Mouse (Mus musculus): ENCODE data around the gene Veph1. TPM values are rescaled to one million over a fixed set of nuclear protein-coding genes. Genes with fewer than 3 reads are reported as not detected.
A peak's percentile ranks its signal among the peaks of the same experiment; 100 is the strongest.

Gene Veph1
- polyA plus RNA-seq, 1 experiment from 2014 or later: 1.0 TPM

GRCm38 (mm10) chr3:66024220-66024792 is 272.3 kb downstream of the Veph1 start:
- peaks cover 13% of the 10 kb centered on the region for H3K4me1 ChIP-seq
- H3K9me3 ChIP-seq (replicated peaks): no peaks in the 10 kb centered on the region
- no peaks in the 10 kb centered on the region for H3K27me3 ChIP-seq (ENCODE audit: low read depth, poor library complexity, severe bottlenecking)
- no peak overlapping the region for H3K4me3 ChIP-seq
- no peaks in the 10 kb centered on the region for H3K36me3 ChIP-seq
- peak overlapping the region; percentile 19; the same call in 1 of the 2 replicates for H3K27ac ChIP-seq
- WGBS: 45% methylated on average over 5 of the region's 5 CpGs
- no peak for DNase-seq (ENCODE audit: low spot score)

DNA sequence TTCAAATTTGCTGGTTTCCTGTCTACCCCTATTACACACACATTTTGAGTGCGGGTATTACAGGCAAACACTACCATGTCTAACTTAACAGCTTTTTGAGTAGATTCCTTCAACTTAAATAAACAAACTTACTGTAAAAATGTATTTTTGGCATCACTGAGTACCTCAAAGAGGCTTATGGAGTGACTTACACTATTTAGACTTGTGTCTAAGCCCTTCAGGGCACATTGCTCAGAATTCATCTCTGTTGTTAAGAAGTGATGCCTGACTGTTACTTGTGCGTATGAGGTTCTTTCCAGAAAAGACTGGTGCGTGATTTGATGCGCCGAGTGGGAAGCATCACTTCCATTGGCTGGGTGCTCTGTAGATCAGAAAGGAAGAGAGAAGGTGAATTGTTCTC is 277.5 kb downstream of the Veph1 start:
- no peaks in the 10 kb centered on the region for H3K9me3 ChIP-seq (replicated peaks)
- no peak overlapping the region for H3K27ac ChIP-seq
- DNase-seq (ENCODE audit: low spot score): no peak
- no peaks in the 10 kb centered on the region for H3K36me3 ChIP-seq
- peaks cover 10% of the 10 kb centered on the region for H3K4me1 ChIP-seq
- H3K27me3 ChIP-seq (ENCODE audit: low read depth, poor library complexity, severe bottlenecking): no peaks in the 10 kb centered on the region
- no peak overlapping the region for H3K4me3 ChIP-seq
- WGBS: 98% methylated on average over 5 of the region's 5 CpGs

DNA sequence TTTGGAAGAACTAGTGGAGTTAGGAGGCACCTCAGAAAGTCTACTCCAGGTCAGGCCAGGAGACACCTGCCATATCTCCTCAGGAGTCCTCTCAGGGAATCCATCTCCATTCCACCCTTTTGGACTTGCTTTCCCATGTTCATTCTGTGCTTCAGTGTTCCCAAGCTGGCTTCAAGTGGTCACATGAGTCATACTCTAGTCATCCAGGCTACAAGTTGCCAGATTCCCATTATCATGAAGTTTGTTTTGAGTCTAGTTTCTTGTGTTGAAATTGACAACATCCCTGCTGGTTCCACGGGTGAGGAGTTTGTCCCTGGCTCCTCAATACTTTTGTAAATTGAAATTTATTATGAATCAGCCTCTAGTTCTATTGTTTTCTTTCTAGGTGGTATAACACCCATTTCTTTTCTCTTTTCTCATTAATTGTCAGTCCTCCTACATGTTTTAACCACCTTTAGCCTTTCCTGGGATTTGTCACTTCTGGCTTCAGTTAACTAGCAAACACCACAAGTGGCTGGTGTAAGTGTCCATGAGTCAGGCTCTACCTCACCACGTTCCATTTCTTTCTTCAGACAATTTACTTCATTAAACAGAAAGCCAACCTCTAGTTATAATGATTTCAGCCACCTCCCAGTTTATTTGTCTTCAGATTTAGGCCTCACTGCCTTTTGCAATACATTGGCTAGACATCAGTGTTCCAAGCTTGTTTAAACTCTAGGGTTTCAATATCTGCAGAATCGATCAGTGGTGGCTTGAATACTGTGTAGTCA is 288.8 kb downstream of the Veph1 start:
- H3K27me3 ChIP-seq (ENCODE audit: low read depth, poor library complexity, severe bottlenecking): no peaks in the 10 kb centered on the region
- no peaks in the 10 kb centered on the region for H3K9me3 ChIP-seq (replicated peaks)
- WGBS: 86% methylated on average over 3 of the region's 3 CpGs
- H3K27ac ChIP-seq: no peak overlapping the region
- H3K36me3 ChIP-seq: no peaks in the 10 kb centered on the region
- no peak overlapping the region for H3K4me3 ChIP-seq
- DNase-seq (ENCODE audit: low spot score): no peak
- H3K4me1 ChIP-seq: no peaks in the 10 kb centered on the region

- Histone ChIP-seq H3K4me1 (no peaks in the 10 kb centered on the region), H3K27ac (no peak overlapping the region), H3K4me3 (no peak overlapping the region), H3K36me3 (no peaks in the 10 kb centered on the region), H3K27me3 (ENCODE audit: low read depth, poor library complexity, severe bottlenecking) (no peaks in the 10 kb centered on the region), H3K9me3 (replicated peaks) (no peaks in the 10 kb centered on the region)
- no peak for DNase-seq (ENCODE audit: low spot score)
- whole genome bisulfite sequencing: 84% methylated on average over 4 of the region's 4 CpGs
Observed at GRCm38 (mm10) chr3:66004989-66005388, 291.6 kb downstream of the Veph1 start.

- Histone ChIP-seq H3K36me3 (no peaks in the 10 kb centered on the region), H3K27ac (no peak overlapping the region), H3K27me3 (ENCODE audit: low read depth, poor library complexity, severe bottlenecking) (no peaks in the 10 kb centered on the region), H3K4me1 (no peaks in the 10 kb centered on the region), H3K9me3 (replicated peaks) (no peaks in the 10 kb centered on the region), H3K4me3 (no peak overlapping the region)
- 80% methylated on average over 7 of the region's 7 CpGs for WGBS
- no peak for DNase-seq (ENCODE audit: low spot score)
Observed at GRCm38 (mm10) chr3:66004220-66004951, 292.3 kb downstream of the Veph1 start.

Other genes with a start within 250 kb of the Veph1 start
- 4.3 and 6.0 TPM in 2 replicates for gene Ptx3, start 76.9 kb downstream of the Veph1 start, polyA plus RNA-seq (2016; fragmentation: Nextera tagmentation; extraction: Ambion mirVana)